Mouse (Mus musculus) myocyte (in vitro differentiated cells): Measurements from ENCODE around the gene Ddx23.

ENCODE experiments used
- E2F4 ChIP-seq: IDR thresholded peaks from one replicate; pipeline ENCODE4 v1.6.1; 2011; ENCODE audit warnings: mild to moderate bottlenecking, control low read depth, moderate library complexity; ENCODE audit not compliant: insufficient read depth
- MYOG ChIP-seq, 3 experiments: IDR thresholded peaks; one replicate each; pipeline ENCODE4 v1.6.1; 2011; ENCODE audit warnings: control low read depth in 2 of 3, low read depth in 2 of 3, mild to moderate bottlenecking in 2 of 3; ENCODE audit not compliant: insufficient read length in 2 of 3, control insufficient read depth in 1 of 3, insufficient read depth in 1 of 3
- POLR2A ChIP-seq: IDR thresholded peaks from one replicate; pipeline ENCODE4 v1.6.1; 2011; ENCODE audit warnings: low read depth, mild to moderate bottlenecking, control low read depth, moderate library complexity; ENCODE audit not compliant: insufficient read length

- no peak for TF ChIP-seq MYOG (IDR thresholded peaks at IDR 0.05; ENCODE audit: control insufficient read depth in 1 of 3, insufficient read depth in 1 of 3, insufficient read length in 2 of 3, low read depth in 2 of 3)
- no peak for TF ChIP-seq POLR2A
- TF ChIP-seq E2F4 = no peak
Measured at GRCm38 (mm10) chr15:98707766-98708372, 45.2 kb upstream of the Ddx23 start, which contains the start of gene Ccdc65.
